Mouse (Mus musculus): ENCODE measurements around the gene Castor2.

DNA sequence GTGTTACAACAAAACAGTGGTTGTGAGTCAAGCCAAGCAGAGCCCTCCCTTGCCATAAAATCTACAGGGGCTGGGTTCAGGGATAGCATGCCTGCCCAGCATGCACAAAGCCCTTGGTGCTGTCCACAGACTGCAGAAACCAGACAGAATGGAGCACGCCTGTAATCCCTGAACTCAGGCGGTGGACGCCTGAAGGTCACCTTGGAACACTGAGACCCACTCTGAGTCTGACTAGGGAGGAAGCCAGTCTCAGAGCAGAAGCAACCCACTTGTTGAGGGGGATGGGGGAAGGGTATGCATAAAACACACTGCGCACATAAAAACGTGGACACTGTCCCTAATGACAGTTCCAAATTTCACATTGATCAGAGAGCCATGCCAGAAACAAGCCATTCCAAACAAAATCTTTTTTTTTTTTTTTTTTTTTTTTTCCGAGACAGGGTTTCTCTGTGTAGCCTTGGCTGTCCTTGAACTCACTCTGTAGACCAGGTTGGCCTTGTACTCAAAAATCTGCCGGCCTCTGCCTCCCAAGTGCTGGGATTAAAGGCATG, 56.5 kb downstream of the Castor2 start:
- TF ChIP-seq POLR2A (IDR thresholded peaks at IDR 0.05; ENCODE audit: borderline replicate concordance, extremely low read depth, low read depth, low read length) (no peak), CTCF (IDR thresholded peaks at IDR 0.05; ENCODE audit: insufficient read depth, low read length) (no peak)
